Mouse (Mus musculus): ENCODE measurements around the gene Rap1a.

The Rap1a gene

GRCm38 (mm10) chr3:105806519-105807249 is 5.5 kb upstream of the Rap1a start:
- ATAC-seq (ENCODE audit: insufficient number of reproducible peaks, low FRiP score, low TSS enrichment) = no peak

GRCm38 (mm10) chr3:105803600-105803999 is 2.5 kb upstream of the Rap1a start:
- ATAC-seq (ENCODE audit: insufficient number of reproducible peaks, low FRiP score, low TSS enrichment) = no peak

- ATAC-seq (ENCODE audit: insufficient number of reproducible peaks, low FRiP score, low TSS enrichment) = peak; percentile 46
These were observed 403 bp downstream of the Rap1a start for GRCm38 (mm10) chr3:105800675-105801190.

- no peak for ATAC-seq (ENCODE audit: insufficient number of reproducible peaks, low FRiP score, low TSS enrichment)
These were observed 921 bp downstream of the Rap1a start for GRCm38 (mm10) chr3:105800156-105800674.

GRCm38 (mm10) chr3:105799375-105799774 is 1.8 kb downstream of the Rap1a start:
- ATAC-seq (ENCODE audit: insufficient number of reproducible peaks, low FRiP score, low TSS enrichment) = no peak

- no peak for ATAC-seq (ENCODE audit: insufficient number of reproducible peaks, low FRiP score, low TSS enrichment)
These were observed 2.4 kb downstream of the Rap1a start for GRCm38 (mm10) chr3:105798770-105799169.

GRCm38 (mm10) chr3:105797427-105797826 is 3.7 kb downstream of the Rap1a start:
- no peak for ATAC-seq (ENCODE audit: insufficient number of reproducible peaks, low FRiP score, low TSS enrichment)

GRCm38 (mm10) chr3:105796761-105797160 is 4.4 kb downstream of the Rap1a start:
- ATAC-seq (ENCODE audit: insufficient number of reproducible peaks, low FRiP score, low TSS enrichment) = no peak

- ATAC-seq (ENCODE audit: insufficient number of reproducible peaks, low FRiP score, low TSS enrichment) = no peak
These were observed 6.8 kb downstream of the Rap1a start for GRCm38 (mm10) chr3:105794309-105794708.

- ATAC-seq (ENCODE audit: insufficient number of reproducible peaks, low FRiP score, low TSS enrichment) = no peak
These were observed 8.8 kb downstream of the Rap1a start for GRCm38 (mm10) chr3:105792309-105792708.

- ATAC-seq (ENCODE audit: insufficient number of reproducible peaks, low FRiP score, low TSS enrichment) = no peak
These were observed 10.0 kb downstream of the Rap1a start for GRCm38 (mm10) chr3:105791129-105791528.

GRCm38 (mm10) chr3:105790338-105790737 is 10.8 kb downstream of the Rap1a start:
- ATAC-seq (ENCODE audit: insufficient number of reproducible peaks, low FRiP score, low TSS enrichment) = no peak

GRCm38 (mm10) chr3:105789776-105790175 is 11.4 kb downstream of the Rap1a start:
- ATAC-seq (ENCODE audit: insufficient number of reproducible peaks, low FRiP score, low TSS enrichment) = no peak

GRCm38 (mm10) chr3:105787328-105787727 is 13.8 kb downstream of the Rap1a start:
- ATAC-seq (ENCODE audit: insufficient number of reproducible peaks, low FRiP score, low TSS enrichment) = no peak

- ATAC-seq (ENCODE audit: insufficient number of reproducible peaks, low FRiP score, low TSS enrichment) = no peak
These were observed 15.3 kb downstream of the Rap1a start for GRCm38 (mm10) chr3:105785865-105786264.

GRCm38 (mm10) chr3:105783809-105784208 is 17.3 kb downstream of the Rap1a start:
- no peak for ATAC-seq (ENCODE audit: insufficient number of reproducible peaks, low FRiP score, low TSS enrichment)

- ATAC-seq (ENCODE audit: insufficient number of reproducible peaks, low FRiP score, low TSS enrichment) = no peak
These were observed 18.7 kb downstream of the Rap1a start for GRCm38 (mm10) chr3:105782406-105782805.

- ATAC-seq (ENCODE audit: insufficient number of reproducible peaks, low FRiP score, low TSS enrichment) = no peak
These were observed 23.1 kb downstream of the Rap1a start for GRCm38 (mm10) chr3:105777997-105778396.

- no peak for ATAC-seq (ENCODE audit: insufficient number of reproducible peaks, low FRiP score, low TSS enrichment)
These were observed 26.6 kb downstream of the Rap1a start for GRCm38 (mm10) chr3:105774496-105774895.

- ATAC-seq (ENCODE audit: insufficient number of reproducible peaks, low FRiP score, low TSS enrichment) = no peak
These were observed 29.6 kb downstream of the Rap1a start for GRCm38 (mm10) chr3:105771534-105771933.

GRCm38 (mm10) chr3:105770836-105771235 is 30.3 kb downstream of the Rap1a start:
- ATAC-seq (ENCODE audit: insufficient number of reproducible peaks, low FRiP score, low TSS enrichment) = no peak

GRCm38 (mm10) chr3:105769380-105769779 is 31.8 kb downstream of the Rap1a start:
- no peak for ATAC-seq (ENCODE audit: insufficient number of reproducible peaks, low FRiP score, low TSS enrichment)
